Mouse (Mus musculus) midbrain, embryonic 13.5 days (tissue): ENCODE measurements around the gene Arhgap22. TPM values are rescaled to one million over a fixed set of nuclear protein-coding genes. Genes with fewer than 3 reads are reported as not detected.

Experiments
- ATAC-seq: fragments of 200-750 bp; cut with Nextera tagmentation; 2 replicates; pipeline ENCODE4 v1.8.0; 2017; ENCODE audit warnings: mild to moderate bottlenecking, moderate TSS enrichment, moderate library complexity
- H3K27ac ChIP-seq: fragments of 300-500 bp; sonication (generic); 2 replicates; pipeline ENCODE4 v1.5.1; 2015; ENCODE audit warnings: inconsistent platforms, mild to moderate bottlenecking, moderate library complexity
- H3K27me3 ChIP-seq: fragments of 300-500 bp; sonication (generic); 2 replicates; pipeline ENCODE4 v1.6.1; 2015; ENCODE audit warnings: mild to moderate bottlenecking, inconsistent platforms
- H3K36me3 ChIP-seq: fragments of 300-500 bp; sonication (generic); 2 replicates; pipeline ENCODE4 v1.6.1; 2015; ENCODE audit warnings: mild to moderate bottlenecking, inconsistent platforms
- H3K4me1 ChIP-seq: fragments of 300-500 bp; sonication (generic); replicated peaks from 2 replicates; pipeline ENCODE4 v1.6.1; 2015; ENCODE audit warnings: inconsistent platforms
- H3K4me2 ChIP-seq: fragments of 300-500 bp; sonication (generic); replicated peaks from 2 replicates; pipeline ENCODE4 v1.6.1; 2015; ENCODE audit warnings: moderate library complexity, mild to moderate bottlenecking, inconsistent platforms
- H3K4me3 ChIP-seq: fragments of 300-500 bp; sonication (generic); replicated peaks from 2 replicates; pipeline ENCODE4 v1.5.1; 2015; ENCODE audit warnings: mild to moderate bottlenecking, inconsistent platforms
- H3K9ac ChIP-seq: fragments of 300-500 bp; sonication (generic); replicated peaks from 2 replicates; pipeline ENCODE4 v1.6.1; 2015; ENCODE audit warnings: mild to moderate bottlenecking, inconsistent platforms
- H3K9me3 ChIP-seq: fragments of 300-500 bp; sonication (generic); 2 replicates; pipeline ENCODE4 v1.6.1; 2016; ENCODE audit warnings: mild to moderate bottlenecking, inconsistent platforms
- WGBS: fragments of 180-500 bp; shearing (Covaris S2); methylation state at CpG from one replicate; pipeline ENCODE4 v1.1.7; 2015; 5-methylcytosine and 5-hydroxymethylcytosine counted together
- polyA plus RNA-seq: library from polyadenylated mRNA; unstranded; fragments of >200 nt; fragmentation: Nextera tagmentation; extraction: Ambion mirVana; gene quantifications from 2 replicates; pipeline ENCODE4 v1.2.1, GENCODE M21; 2015

Gene Arhgap22
- polyA plus RNA-seq, 1 experiment from 2014 or later, result 0.44 TPM

GRCm38 (mm10) chr14:33194241-33194640, 19.6 kb upstream of the Arhgap22 start:
- H3K36me3 ChIP-seq, result no peaks in the 10 kb centered on the region
- no peaks in the 10 kb centered on the region for H3K4me1 ChIP-seq
- H3K4me2 ChIP-seq, result no peak overlapping the region
- ATAC-seq, result no peak
- no peaks in the 10 kb centered on the region for H3K9me3 ChIP-seq
- no peak overlapping the region for H3K27ac ChIP-seq
- WGBS, result 82% methylated on average over 3 of the region's 3 CpGs
- H3K4me3 ChIP-seq, result no peak overlapping the region
- H3K9ac ChIP-seq, result no peak overlapping the region
- H3K27me3 ChIP-seq, result no peaks in the 10 kb centered on the region

- H3K27ac ChIP-seq, result no peak overlapping the region
- no peaks in the 10 kb centered on the region for H3K36me3 ChIP-seq
- H3K27me3 ChIP-seq, result no peaks in the 10 kb centered on the region
- H3K4me1 ChIP-seq, result no peaks in the 10 kb centered on the region
- no peak overlapping the region for H3K4me3 ChIP-seq
- WGBS, result 80% methylated on average over 4 of the region's 4 CpGs
- no peaks in the 10 kb centered on the region for H3K9me3 ChIP-seq
- no peak overlapping the region for H3K9ac ChIP-seq
- no peak overlapping the region for H3K4me2 ChIP-seq
- ATAC-seq, result no peak
Observed at GRCm38 (mm10) chr14:33202161-33202560, 11.7 kb upstream of the Arhgap22 start.

GRCm38 (mm10) chr14:33202885-33203284, 10.9 kb upstream of the Arhgap22 start:
- Histone ChIP-seq H3K9ac (no peak overlapping the region), H3K4me3 (no peak overlapping the region), H3K36me3 (no peaks in the 10 kb centered on the region), H3K4me1 (no peaks in the 10 kb centered on the region), H3K27me3 (no peaks in the 10 kb centered on the region), H3K9me3 (no peaks in the 10 kb centered on the region), H3K27ac (no peak overlapping the region), H3K4me2 (no peak overlapping the region)
- ATAC-seq, result no peak
- WGBS, result 85% methylated on average over 6 of the region's 6 CpGs

- no peak overlapping the region for H3K9ac ChIP-seq
- H3K4me2 ChIP-seq, result no peak overlapping the region
- no peaks in the 10 kb centered on the region for H3K36me3 ChIP-seq
- no peaks in the 10 kb centered on the region for H3K4me1 ChIP-seq
- H3K9me3 ChIP-seq, result no peaks in the 10 kb centered on the region
- WGBS, result 91% methylated on average over 14 of the region's 14 CpGs
- ATAC-seq, result no peak
- no peak overlapping the region for H3K4me3 ChIP-seq
- H3K27me3 ChIP-seq, result no peaks in the 10 kb centered on the region
- no peak overlapping the region for H3K27ac ChIP-seq
Observed at GRCm38 (mm10) chr14:33203777-33204176, 10.0 kb upstream of the Arhgap22 start.

- 31% methylated on average over 24 of the region's 24 CpGs for WGBS
- no peaks in the 10 kb centered on the region for H3K36me3 ChIP-seq
- H3K9me3 ChIP-seq, result no peaks in the 10 kb centered on the region
- peak overlapping the region; percentile 24; the same call in 1 of the 2 replicates for H3K4me3 ChIP-seq
- H3K4me1 ChIP-seq, result no peaks in the 10 kb centered on the region
- no peak overlapping the region for H3K9ac ChIP-seq
- no peak overlapping the region for H3K27ac ChIP-seq
- no peaks in the 10 kb centered on the region for H3K27me3 ChIP-seq
- ATAC-seq, result peak; percentile 73; the same call in 1 of the 2 replicates
- peak overlapping the region; percentile 49 for H3K4me2 ChIP-seq
Observed at GRCm38 (mm10) chr14:33205280-33205965, 8.4 kb upstream of the Arhgap22 start.

GRCm38 (mm10) chr14:33207011-33207410, 6.8 kb upstream of the Arhgap22 start:
- H3K27me3 ChIP-seq, result no peaks in the 10 kb centered on the region
- 0 out of 2 replicates have a peak, but pooled peaks have one; percentile 45 for ATAC-seq
- H3K9ac ChIP-seq, result no peak overlapping the region
- no peak overlapping the region for H3K27ac ChIP-seq
- H3K4me3 ChIP-seq, result no peak overlapping the region
- H3K9me3 ChIP-seq, result no peaks in the 10 kb centered on the region
- no peak overlapping the region for H3K4me2 ChIP-seq
- WGBS, result 21% methylated on average over 2 of the region's 2 CpGs
- H3K4me1 ChIP-seq, result no peaks in the 10 kb centered on the region
- H3K36me3 ChIP-seq, result no peaks in the 10 kb centered on the region

GRCm38 (mm10) chr14:33208331-33208730, 5.5 kb upstream of the Arhgap22 start:
- Histone ChIP-seq H3K4me1 (no peaks in the 10 kb centered on the region), H3K36me3 (no peaks in the 10 kb centered on the region), H3K27me3 (no peaks in the 10 kb centered on the region), H3K27ac (no peak overlapping the region), H3K4me2 (no peak overlapping the region), H3K9ac (no peak overlapping the region), H3K9me3 (no peaks in the 10 kb centered on the region), H3K4me3 (no peak overlapping the region)
- ATAC-seq, result no peak
- WGBS, result 55% methylated on average over 5 of the region's 5 CpGs

GRCm38 (mm10) chr14:33210806-33211205, 3.0 kb upstream of the Arhgap22 start:
- Histone ChIP-seq H3K27me3 (peaks cover 11% of the 10 kb centered on the region), H3K9me3 (no peaks in the 10 kb centered on the region), H3K4me1 (peaks cover 7% of the 10 kb centered on the region), H3K9ac (no peak overlapping the region), H3K4me2 (no peak overlapping the region), H3K4me3 (no peak overlapping the region), H3K27ac (no peak overlapping the region), H3K36me3 (no peaks in the 10 kb centered on the region)
- no peak for ATAC-seq
- WGBS, result 83% methylated on average over 8 of the region's 8 CpGs

- Histone ChIP-seq H3K4me2 (no peak overlapping the region), H3K27me3 (peaks cover 11% of the 10 kb centered on the region), H3K4me1 (peaks cover 7% of the 10 kb centered on the region), H3K9me3 (no peaks in the 10 kb centered on the region), H3K36me3 (no peaks in the 10 kb centered on the region), H3K27ac (no peak overlapping the region), H3K9ac (no peak overlapping the region), H3K4me3 (no peak overlapping the region)
- 72% methylated on average over 5 of the region's 5 CpGs for WGBS
- no peak for ATAC-seq
Observed at GRCm38 (mm10) chr14:33212271-33212957, 1.4 kb upstream of the Arhgap22 start.

- H3K4me1 ChIP-seq, result peaks cover 7% of the 10 kb centered on the region
- no peaks in the 10 kb centered on the region for H3K9me3 ChIP-seq
- H3K4me3 ChIP-seq, result no peak overlapping the region
- no peak overlapping the region for H3K27ac ChIP-seq
- no peak for ATAC-seq
- H3K27me3 ChIP-seq, result peaks cover 11% of the 10 kb centered on the region
- WGBS, result 85% methylated on average over 12 of the region's 12 CpGs
- H3K4me2 ChIP-seq, result no peak overlapping the region
- no peaks in the 10 kb centered on the region for H3K36me3 ChIP-seq
- H3K9ac ChIP-seq, result no peak overlapping the region
Observed at GRCm38 (mm10) chr14:33212958-33213309, 892 bp upstream of the Arhgap22 start.

GRCm38 (mm10) chr14:33214767-33215128, 922 bp downstream of the Arhgap22 start:
- H3K4me2 ChIP-seq, result no peak overlapping the region
- no peaks in the 10 kb centered on the region for H3K36me3 ChIP-seq
- 21% methylated on average over 4 of the region's 4 CpGs for WGBS
- peak; percentile 46 for ATAC-seq
- H3K9me3 ChIP-seq, result no peaks in the 10 kb centered on the region
- H3K9ac ChIP-seq, result no peak overlapping the region
- peaks cover 7% of the 10 kb centered on the region for H3K4me1 ChIP-seq
- H3K27me3 ChIP-seq, result peaks cover 11% of the 10 kb centered on the region
- H3K27ac ChIP-seq, result no peak overlapping the region
- no peak overlapping the region for H3K4me3 ChIP-seq

GRCm38 (mm10) chr14:33215163-33215562, 1.3 kb downstream of the Arhgap22 start:
- peaks cover 11% of the 10 kb centered on the region for H3K27me3 ChIP-seq
- peaks cover 7% of the 10 kb centered on the region for H3K4me1 ChIP-seq
- ATAC-seq, result no peak; the same call in 1 of the 2 replicates
- H3K9ac ChIP-seq, result no peak overlapping the region
- no peak overlapping the region for H3K4me2 ChIP-seq
- H3K4me3 ChIP-seq, result no peak overlapping the region
- H3K9me3 ChIP-seq, result no peaks in the 10 kb centered on the region
- no peaks in the 10 kb centered on the region for H3K36me3 ChIP-seq
- WGBS, result 68% methylated on average over 1 of the region's 1 CpGs
- no peak overlapping the region for H3K27ac ChIP-seq
